Mouse (Mus musculus) urinary bladder, postnatal 0 days (tissue): ENCODE data around the gene Zfp189. TPM values are rescaled to one million over a fixed set of nuclear protein-coding genes. Genes with fewer than 3 reads are reported as not detected.

Experiments used
- polyA plus RNA-seq: library from polyadenylated mRNA; unstranded; fragments of >200 nt; fragmentation: Nextera tagmentation; extraction: Ambion mirVana; gene quantifications from 2 replicates; pipeline ENCODE4 v1.2.1, GENCODE M21; 2015

Gene Zfp189
- 2.6 and 2.7 TPM in 2 replicates for polyA plus RNA-seq

GRCm38 (mm10) chr4:49520572-49521340 lies at the start of gene Zfp189, which contains the start of gene Mrpl50:
Zfp189 (plus strand) TSS chr4:49521176.
Mrpl50 (minus strand) TSS chr4:49521093.

GRCm38 (mm10) chr4:49473435-49474100 lies 47.4 kb upstream of the Zfp189 start, which contains the start of gene Acnat1:
Acnat1 (minus strand) TSS chr4:49473912.

GRCm38 (mm10) chr4:49506386-49506785 lies 14.6 kb upstream of the Zfp189 start, which contains the start of gene Baat:
Baat (minus strand) TSS chr4:49506557.

GRCm38 (mm10) chr4:49549383-49549782 lies 28.4 kb downstream of the Zfp189 start, which contains the start of gene Aldob:
Aldob (minus strand) TSS chr4:49549546.

Other genes with a start within 250 kb of the Zfp189 start
- gene Acnat2, start 113.0 kb upstream of the Zfp189 start, polyA plus RNA-seq, result not detected in 2 replicates
- gene Acnat1, start 47.3 kb upstream of the Zfp189 start, polyA plus RNA-seq, result not detected in 2 replicates
- gene Baat, start 14.6 kb upstream of the Zfp189 start, polyA plus RNA-seq, result not detected in 2 replicates
- gene Mrpl50, start 83 bp upstream of the Zfp189 start, polyA plus RNA-seq, result 32.8 and 41.5 TPM in 2 replicates
- 0.52 and 2.2 TPM in 2 replicates for gene Aldob, start 28.4 kb downstream of the Zfp189 start, polyA plus RNA-seq
- gene Tmem246, start 76.7 kb downstream of the Zfp189 start, polyA plus RNA-seq, result 69.0 and 81.8 TPM in 2 replicates
- gene Rnf20, start 110.8 kb downstream of the Zfp189 start, polyA plus RNA-seq, result 19.0 and 22.8 TPM in 2 replicates
- not detected in 2 replicates for gene Ppp3r2, start 160.8 kb downstream of the Zfp189 start, polyA plus RNA-seq